Mouse (Mus musculus) midbrain, postnatal 0 days (tissue): Measurements from ENCODE around the gene Trappc10. TPM values are rescaled to one million over a fixed set of nuclear protein-coding genes. Genes with fewer than 3 reads are reported as not detected.

Source experiments
- ATAC-seq: fragments of 200-750 bp; cut with Nextera tagmentation; 2 replicates; pipeline ENCODE4 v1.8.0; 2017; ENCODE audit warnings: moderate number of reproducible peaks, mild to moderate bottlenecking, moderate TSS enrichment, moderate library complexity; ENCODE audit not compliant: low FRiP score
- DNase-seq: peaks from one replicate; pipeline ENCODE4 v3.0.0-alpha.2; 2015; ENCODE audit warnings: low spot score
- H3K27ac ChIP-seq: fragments of 300-500 bp; sonication (generic); 2 replicates; pipeline ENCODE4 v1.5.1; 2014; ENCODE audit warnings: low read depth, mild to moderate bottlenecking, low read length, mixed read lengths
- H3K27me3 ChIP-seq: fragments of 300-500 bp; sonication (generic); 2 replicates; pipeline ENCODE4 v1.6.1; 2014; ENCODE audit warnings: low read length, control low read depth, mixed read lengths; ENCODE audit not compliant: insufficient read depth
- H3K36me3 ChIP-seq: fragments of 300-500 bp; sonication (generic); 2 replicates; pipeline ENCODE4 v1.6.1; 2014; ENCODE audit warnings: low read length, control low read depth, mixed read lengths; ENCODE audit not compliant: insufficient read depth
- H3K4me1 ChIP-seq: fragments of 300-500 bp; sonication (generic); 2 replicates; pipeline ENCODE4 v1.6.1; 2014; ENCODE audit warnings: mild to moderate bottlenecking, control low read depth, antibody characterized with exemption, low read length, mixed read lengths; ENCODE audit not compliant: insufficient read depth
- H3K4me2 ChIP-seq: fragments of 300-500 bp; sonication (generic); 2 replicates; pipeline ENCODE4 v1.6.1; 2014; ENCODE audit warnings: low read depth, mild to moderate bottlenecking, low read length, mixed read lengths; ENCODE audit not compliant: poor library complexity, severe bottlenecking
- H3K4me3 ChIP-seq: fragments of 300-500 bp; sonication (generic); 2 replicates; pipeline ENCODE4 v1.5.1; 2014; ENCODE audit warnings: low read depth, mild to moderate bottlenecking, low read length, moderate library complexity
- H3K9ac ChIP-seq: fragments of 300-500 bp; sonication (generic); replicated peaks from 2 replicates; pipeline ENCODE4 v1.6.1; 2014; ENCODE audit warnings: mild to moderate bottlenecking, low read length, moderate library complexity, mixed read lengths; ENCODE audit not compliant: poor library complexity, severe bottlenecking
- H3K9me3 ChIP-seq: fragments of 300-500 bp; sonication (generic); 2 replicates; pipeline ENCODE4 v1.6.1; 2016; ENCODE audit warnings: low read length, control low read depth
- CTCF ChIP-seq: IDR thresholded peaks from 2 replicates; pipeline ENCODE4 v1.5.1; 2016; ENCODE audit warnings: antibody characterized with exemption, mild to moderate bottlenecking
- WGBS: fragments of 180-500 bp; shearing (Covaris S2); extraction: QIAGEN DNeasy Blood & Tissue Kit; methylation state at CpG from one replicate; pipeline ENCODE4 v1.1.7; 2014; 5-methylcytosine and 5-hydroxymethylcytosine counted together
- polyA plus RNA-seq: library from polyadenylated mRNA; unstranded; fragments of >200 nt; fragmentation: Nextera tagmentation; extraction: Ambion mirVana; gene quantifications from 2 replicates; pipeline ENCODE4 v1.2.1, GENCODE M21; 2015
- total RNA-seq: library from RNA; depleted of rRNA; stranded (reverse); fragments of >200 nt; gene quantifications from 2 replicates; pipeline ENCODE4 v1.2.3, GENCODE M21; 2014

The Trappc10 gene
- total and polyA plus RNA-seq, 2 experiments from 2014 or later, result 42.2 to 102 TPM

GRCm38 (mm10) chr10:78288135-78288534, 43.7 kb upstream of the Trappc10 start:
- Histone ChIP-seq H3K36me3 (peaks cover 37% of the 10 kb centered on the region), H3K4me1 (no peaks in the 10 kb centered on the region), H3K9ac (no peak overlapping the region), H3K4me3 (no peak overlapping the region), H3K27me3 (no peaks in the 10 kb centered on the region), H3K9me3 (no peaks in the 10 kb centered on the region), H3K27ac (no peak overlapping the region), H3K4me2 (no peak overlapping the region)
- DNase-seq (no peak), ATAC-seq (no peak)
- no peak for TF ChIP-seq CTCF
- 95% methylated on average over 5 of the region's 5 CpGs for WGBS

DNA sequence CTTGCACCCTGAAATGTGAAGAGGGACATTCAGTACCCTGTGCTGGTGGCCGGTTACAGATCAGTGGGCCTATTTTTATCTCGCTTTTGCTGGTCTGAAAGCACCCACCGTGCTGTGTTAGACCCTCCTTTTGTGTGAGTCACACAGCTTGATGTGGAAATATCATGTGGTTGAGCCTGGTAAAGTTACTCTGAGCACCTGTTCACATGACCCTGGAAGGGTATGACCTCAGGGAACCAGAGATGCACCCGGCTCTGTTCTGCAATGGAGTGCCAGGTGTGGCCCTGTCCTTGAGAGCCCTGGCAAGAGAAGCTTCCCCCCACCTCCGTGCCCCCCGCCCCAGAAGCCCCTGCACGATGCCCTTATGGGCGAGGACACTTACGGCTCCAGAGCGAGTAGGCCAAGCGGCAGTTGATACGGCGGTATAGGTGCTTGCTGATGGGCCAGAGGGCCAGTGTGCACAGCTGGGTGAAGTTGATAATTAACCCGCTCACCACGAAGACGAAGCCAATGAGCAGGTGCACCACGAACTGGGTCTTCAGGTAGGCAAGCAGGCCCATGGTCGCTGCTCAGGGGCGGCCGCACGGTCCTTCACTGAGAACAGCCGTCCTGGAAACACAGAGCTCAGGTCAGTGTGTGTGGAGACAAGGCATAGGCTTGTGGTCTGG, 43.2 kb upstream of the Trappc10 start:
- TF ChIP-seq CTCF, result no peak
- Histone ChIP-seq H3K4me3 (no peak overlapping the region), H3K4me2 (no peak overlapping the region), H3K27ac (no peak overlapping the region), H3K27me3 (no peaks in the 10 kb centered on the region), H3K9ac (no peak overlapping the region), H3K9me3 (no peaks in the 10 kb centered on the region), H3K4me1 (no peaks in the 10 kb centered on the region), H3K36me3 (peaks cover 41% of the 10 kb centered on the region)
- ATAC-seq (no peak), DNase-seq (no peak)
- WGBS, result 94% methylated on average over 22 of the region's 22 CpGs

DNA sequence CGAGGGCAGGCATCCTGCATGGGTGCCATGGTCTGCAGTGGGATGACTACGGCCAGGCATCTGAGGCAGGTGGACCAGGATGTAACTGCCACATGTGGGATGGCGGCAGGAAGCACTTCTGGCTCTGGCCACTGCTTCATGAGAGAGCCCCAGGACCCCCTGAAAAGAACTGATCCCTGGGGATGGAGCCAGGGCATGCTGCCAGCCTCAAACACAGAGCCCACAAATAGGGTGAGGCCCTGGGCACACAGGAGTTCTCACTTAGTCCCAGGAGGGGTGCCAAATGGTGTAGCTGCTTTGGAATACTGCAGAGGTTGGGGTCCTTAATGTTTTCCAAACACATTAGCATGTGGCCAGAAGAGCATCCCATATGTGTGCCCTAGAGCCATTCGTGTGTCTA, 41.5 kb upstream of the Trappc10 start:
- peaks cover 57% of the 10 kb centered on the region for H3K36me3 ChIP-seq
- no peaks in the 10 kb centered on the region for H3K4me1 ChIP-seq
- H3K9ac ChIP-seq, result no peak overlapping the region
- ATAC-seq (no peak), DNase-seq (no peak)
- H3K4me2 ChIP-seq, result no peak overlapping the region
- 87% methylated on average over 4 of the region's 4 CpGs for WGBS
- TF ChIP-seq CTCF, result no peak
- H3K9me3 ChIP-seq, result no peaks in the 10 kb centered on the region
- no peak overlapping the region for H3K27ac ChIP-seq
- no peaks in the 10 kb centered on the region for H3K27me3 ChIP-seq
- no peak overlapping the region for H3K4me3 ChIP-seq

GRCm38 (mm10) chr10:78285409-78285808, 41.0 kb upstream of the Trappc10 start:
- TF ChIP-seq CTCF, result no peak
- ATAC-seq (no peak), DNase-seq (no peak)
- Histone ChIP-seq H3K9me3 (no peaks in the 10 kb centered on the region), H3K4me1 (no peaks in the 10 kb centered on the region), H3K4me3 (no peak overlapping the region), H3K9ac (no peak overlapping the region), H3K27me3 (no peaks in the 10 kb centered on the region), H3K36me3 (peaks cover 62% of the 10 kb centered on the region), H3K4me2 (no peak overlapping the region), H3K27ac (no peak overlapping the region)
- 87% methylated on average over 6 of the region's 6 CpGs for WGBS

GRCm38 (mm10) chr10:78284812-78285211, 40.4 kb upstream of the Trappc10 start:
- Histone ChIP-seq H3K27me3 (no peaks in the 10 kb centered on the region), H3K4me2 (no peak overlapping the region), H3K36me3 (peaks cover 66% of the 10 kb centered on the region), H3K4me3 (no peak overlapping the region), H3K9ac (no peak overlapping the region), H3K9me3 (no peaks in the 10 kb centered on the region), H3K27ac (no peak overlapping the region), H3K4me1 (no peaks in the 10 kb centered on the region)
- DNase-seq (no peak), ATAC-seq (no peak)
- no peak for TF ChIP-seq CTCF
- WGBS, result 91% methylated on average over 12 of the region's 12 CpGs

DNA sequence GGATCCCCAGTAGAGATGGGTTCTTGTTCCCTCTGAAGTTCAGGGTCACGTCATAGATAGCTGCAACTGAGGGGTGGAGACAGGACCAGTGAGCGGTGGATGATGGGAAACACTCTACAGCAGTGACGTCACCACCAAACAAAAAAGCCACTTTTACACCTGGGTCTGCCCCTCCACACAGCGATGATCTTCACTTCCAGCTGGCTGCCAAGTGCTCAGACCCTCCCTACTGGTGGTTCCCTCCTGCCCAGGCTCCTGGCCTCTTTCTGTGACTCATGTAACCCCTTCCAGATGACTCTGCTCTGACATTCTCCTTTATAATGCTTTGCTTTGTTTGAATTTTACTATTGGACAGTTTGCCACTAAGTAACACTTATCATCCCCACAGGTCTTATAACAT, 38.0 kb upstream of the Trappc10 start:
- Histone ChIP-seq H3K4me1 (no peaks in the 10 kb centered on the region), H3K27me3 (no peaks in the 10 kb centered on the region), H3K4me2 (no peak overlapping the region), H3K4me3 (no peak overlapping the region), H3K9ac (no peak overlapping the region), H3K9me3 (no peaks in the 10 kb centered on the region), H3K36me3 (peaks cover 74% of the 10 kb centered on the region), H3K27ac (no peak overlapping the region)
- WGBS, result 95% methylated on average over 4 of the region's 4 CpGs
- no peak for DNase-seq
- TF ChIP-seq CTCF, result no peak
- ATAC-seq, result no peak
